Mouse (Mus musculus) intestine, embryonic 16.5 days (tissue): ENCODE data around the gene Fut9. TPM values are rescaled to one million over a fixed set of nuclear protein-coding genes. Genes with fewer than 3 reads are reported as not detected.

ENCODE experiments used
- ATAC-seq: fragments of 200-750 bp; cut with Nextera tagmentation; 2 replicates; pipeline ENCODE4 v1.8.0; 2017; ENCODE audit warnings: moderate TSS enrichment, moderate library complexity
- H3K27ac ChIP-seq: fragments of 300-500 bp; sonication (generic); 2 replicates; pipeline ENCODE4 v1.5.1; 2014; ENCODE audit warnings: mild to moderate bottlenecking, low read length
- H3K27me3 ChIP-seq: fragments of 300-500 bp; sonication (generic); replicated peaks from 2 replicates; pipeline ENCODE4 v1.6.1; 2014; ENCODE audit warnings: low read length, control low read depth, mixed read lengths; ENCODE audit not compliant: control insufficient read depth, insufficient read depth
- H3K36me3 ChIP-seq: fragments of 300-500 bp; sonication (generic); 2 replicates; pipeline ENCODE4 v1.6.1; 2014; ENCODE audit warnings: low read length, control low read depth; ENCODE audit not compliant: control insufficient read depth, insufficient read depth
- H3K4me1 ChIP-seq: fragments of 300-500 bp; sonication (generic); 2 replicates; pipeline ENCODE4 v1.6.1; 2014; ENCODE audit warnings: low read length, control low read depth, mixed read lengths; ENCODE audit not compliant: control insufficient read depth, insufficient read depth
- H3K4me2 ChIP-seq: fragments of 300-500 bp; sonication (generic); 2 replicates; pipeline ENCODE4 v1.6.1; 2014; ENCODE audit warnings: low read depth, low read length, control low read depth
- H3K4me3 ChIP-seq: fragments of 300-500 bp; sonication (generic); 2 replicates; pipeline ENCODE4 v1.5.1; 2014; ENCODE audit warnings: mild to moderate bottlenecking, low read length
- H3K9ac ChIP-seq: fragments of 300-500 bp; sonication (generic); 2 replicates; pipeline ENCODE4 v1.6.1; 2014; ENCODE audit warnings: low read depth, low read length
- H3K9me3 ChIP-seq: fragments of 300-500 bp; sonication (generic); 2 replicates; pipeline ENCODE4 v1.6.1; 2016; ENCODE audit warnings: low read length, control low read depth; ENCODE audit not compliant: control insufficient read depth
- WGBS: fragments of 180-500 bp; shearing (Covaris S2); extraction: QIAGEN DNeasy Blood & Tissue Kit; methylation state at CpG from one replicate; pipeline ENCODE4 v1.1.7; 2014; 5-methylcytosine and 5-hydroxymethylcytosine counted together
- polyA plus RNA-seq: library from polyadenylated mRNA; unstranded; fragments of >200 nt; fragmentation: Nextera tagmentation; extraction: Ambion mirVana; gene quantifications from 2 replicates; pipeline ENCODE4 v1.2.1, GENCODE M21; 2015

The Fut9 gene
- polyA plus RNA-seq, 1 experiment from 2014 or later, result 0.04 TPM

- Histone ChIP-seq H3K36me3 (no peaks in the 10 kb centered on the region), H3K4me1 (no peaks in the 10 kb centered on the region), H3K9me3 (no peaks in the 10 kb centered on the region), H3K27ac (no peak overlapping the region), H3K4me3 (no peak overlapping the region), H3K27me3 (no peaks in the 10 kb centered on the region), H3K4me2 (no peak overlapping the region), H3K9ac (no peak overlapping the region)
- no peak for ATAC-seq
- 66% methylated on average over 3 of the region's 3 CpGs for WGBS
Measured at GRCm38 (mm10) chr4:25661204-25661727, 138.8 kb downstream of the Fut9 start.

- H3K27me3 ChIP-seq, result no peaks in the 10 kb centered on the region
- no peak for ATAC-seq
- H3K4me3 ChIP-seq, result no peak overlapping the region
- no peaks in the 10 kb centered on the region for H3K9me3 ChIP-seq
- no peak overlapping the region for H3K4me2 ChIP-seq
- H3K4me1 ChIP-seq, result no peaks in the 10 kb centered on the region
- no peaks in the 10 kb centered on the region for H3K36me3 ChIP-seq
- WGBS, result 75% methylated on average over 3 of the region's 3 CpGs
- no peak overlapping the region for H3K9ac ChIP-seq
- no peak overlapping the region for H3K27ac ChIP-seq
Measured at GRCm38 (mm10) chr4:25658792-25659191, 141.3 kb downstream of the Fut9 start.

GRCm38 (mm10) chr4:25651902-25652301 lies 148.1 kb downstream of the Fut9 start:
- Histone ChIP-seq H3K9ac (no peak overlapping the region), H3K27ac (no peak overlapping the region), H3K4me3 (no peak overlapping the region), H3K27me3 (no peaks in the 10 kb centered on the region), H3K4me2 (no peak overlapping the region), H3K9me3 (no peaks in the 10 kb centered on the region), H3K36me3 (no peaks in the 10 kb centered on the region), H3K4me1 (no peaks in the 10 kb centered on the region)
- ATAC-seq, result no peak
- WGBS, result 84% methylated on average over 3 of the region's 3 CpGs

- Histone ChIP-seq H3K4me1 (no peaks in the 10 kb centered on the region), H3K27me3 (no peaks in the 10 kb centered on the region), H3K36me3 (no peaks in the 10 kb centered on the region), H3K4me3 (no peak overlapping the region), H3K4me2 (no peak overlapping the region), H3K9me3 (no peaks in the 10 kb centered on the region), H3K9ac (no peak overlapping the region), H3K27ac (no peak overlapping the region)
- ATAC-seq, result no peak
- WGBS, result 87% methylated on average over 2 of the region's 2 CpGs
Measured at GRCm38 (mm10) chr4:25648107-25648506, 151.9 kb downstream of the Fut9 start.

GRCm38 (mm10) chr4:25647593-25647992 lies 152.5 kb downstream of the Fut9 start:
- no peak overlapping the region for H3K27ac ChIP-seq
- ATAC-seq, result no peak
- no peaks in the 10 kb centered on the region for H3K9me3 ChIP-seq
- no peak overlapping the region for H3K4me3 ChIP-seq
- H3K4me2 ChIP-seq, result no peak overlapping the region
- WGBS, result 51% methylated on average over 1 of the region's 1 CpGs
- H3K4me1 ChIP-seq, result no peaks in the 10 kb centered on the region
- H3K9ac ChIP-seq, result no peak overlapping the region
- no peaks in the 10 kb centered on the region for H3K27me3 ChIP-seq
- H3K36me3 ChIP-seq, result no peaks in the 10 kb centered on the region

GRCm38 (mm10) chr4:25645580-25645979 lies 154.5 kb downstream of the Fut9 start:
- 77% methylated on average over 2 of the region's 2 CpGs for WGBS
- ATAC-seq, result no peak
- Histone ChIP-seq H3K9ac (no peak overlapping the region), H3K27me3 (no peaks in the 10 kb centered on the region), H3K4me2 (no peak overlapping the region), H3K9me3 (no peaks in the 10 kb centered on the region), H3K4me3 (no peak overlapping the region), H3K27ac (no peak overlapping the region), H3K36me3 (no peaks in the 10 kb centered on the region), H3K4me1 (no peaks in the 10 kb centered on the region)

- ATAC-seq, result no peak
- no peak overlapping the region for H3K4me2 ChIP-seq
- WGBS, result 88% methylated on average over 4 of the region's 4 CpGs
Measured at GRCm38 (mm10) chr4:25641993-25642392, 158.1 kb downstream of the Fut9 start.

GRCm38 (mm10) chr4:25633262-25633661 lies 166.8 kb downstream of the Fut9 start:
- no peak for ATAC-seq
- H3K9ac ChIP-seq, result no peak overlapping the region
- H3K9me3 ChIP-seq, result no peaks in the 10 kb centered on the region
- H3K4me2 ChIP-seq, result no peak overlapping the region
- no peaks in the 10 kb centered on the region for H3K4me1 ChIP-seq
- H3K27me3 ChIP-seq, result no peaks in the 10 kb centered on the region
- H3K36me3 ChIP-seq, result no peaks in the 10 kb centered on the region
- 83% methylated on average over 2 of the region's 2 CpGs for WGBS
- H3K27ac ChIP-seq, result no peak overlapping the region
- no peak overlapping the region for H3K4me3 ChIP-seq

More at GRCm38 (mm10) chr4:25641993-25642392, 158.1 kb downstream of the Fut9 start:
- Histone ChIP-seq H3K4me3 (no peak overlapping the region), H3K36me3 (no peaks in the 10 kb centered on the region), H3K9ac (no peak overlapping the region), H3K27me3 (no peaks in the 10 kb centered on the region), H3K9me3 (no peaks in the 10 kb centered on the region), H3K4me1 (no peaks in the 10 kb centered on the region), H3K27ac (no peak overlapping the region)

- no peak for ATAC-seq
- Histone ChIP-seq H3K4me3 (no peak overlapping the region), H3K27ac (no peak overlapping the region), H3K4me2 (no peak overlapping the region), H3K4me1 (no peaks in the 10 kb centered on the region), H3K27me3 (no peaks in the 10 kb centered on the region), H3K9me3 (no peaks in the 10 kb centered on the region), H3K9ac (no peak overlapping the region), H3K36me3 (no peaks in the 10 kb centered on the region)
- 61% methylated on average over 5 of the region's 5 CpGs for WGBS
Measured at GRCm38 (mm10) chr4:25628113-25628512, 171.9 kb downstream of the Fut9 start.

GRCm38 (mm10) chr4:25627467-25627866 lies 172.6 kb downstream of the Fut9 start:
- no peak overlapping the region for H3K4me3 ChIP-seq
- no peaks in the 10 kb centered on the region for H3K27me3 ChIP-seq
- no peaks in the 10 kb centered on the region for H3K9me3 ChIP-seq
- H3K4me2 ChIP-seq, result no peak overlapping the region
- WGBS, result 89% methylated on average over 9 of the region's 9 CpGs
- no peaks in the 10 kb centered on the region for H3K36me3 ChIP-seq
- no peak overlapping the region for H3K9ac ChIP-seq
- no peaks in the 10 kb centered on the region for H3K4me1 ChIP-seq
- no peak for ATAC-seq
- no peak overlapping the region for H3K27ac ChIP-seq
